Mouse (Mus musculus) heart, embryonic 11.5 days (tissue): ENCODE data around the gene Smim20. TPM values are rescaled to one million over a fixed set of nuclear protein-coding genes. Genes with fewer than 3 reads are reported as not detected.

ENCODE experiments used
- ATAC-seq: fragments of 200-750 bp; cut with Nextera tagmentation; replicated peaks from 2 replicates; pipeline ENCODE4 v1.8.0; 2017; ENCODE audit warnings: moderate library complexity; ENCODE audit not compliant: insufficient number of reproducible peaks, low FRiP score, low TSS enrichment
- H3K27ac ChIP-seq: fragments of 300-500 bp; sonication (generic); 2 replicates; pipeline ENCODE4 v1.5.1; 2014; ENCODE audit warnings: mild to moderate bottlenecking, low read depth, low read length
- H3K27me3 ChIP-seq: fragments of 300-500 bp; sonication (generic); 2 replicates; pipeline ENCODE4 v1.6.1; 2014; ENCODE audit warnings: mild to moderate bottlenecking, low read length, mixed read lengths; ENCODE audit not compliant: control insufficient read depth, insufficient read depth
- H3K36me3 ChIP-seq: fragments of 300-500 bp; sonication (generic); 2 replicates; pipeline ENCODE4 v1.6.1; 2014; ENCODE audit warnings: mild to moderate bottlenecking, low read length, moderate library complexity, mixed read lengths; ENCODE audit not compliant: control insufficient read depth, insufficient read depth
- H3K4me1 ChIP-seq: fragments of 300-500 bp; sonication (generic); 2 replicates; pipeline ENCODE4 v1.6.1; 2014; ENCODE audit warnings: low read length; ENCODE audit not compliant: control insufficient read depth, insufficient read depth
- H3K4me2 ChIP-seq: fragments of 300-500 bp; sonication (generic); 2 replicates; pipeline ENCODE4 v1.6.1; 2014; ENCODE audit warnings: mild to moderate bottlenecking, moderate library complexity
- H3K4me3 ChIP-seq: fragments of 300-500 bp; sonication (generic); 2 replicates; pipeline ENCODE4 v1.5.1; 2014; ENCODE audit warnings: low read depth, low read length
- H3K9ac ChIP-seq: fragments of 300-500 bp; sonication (generic); 2 replicates; pipeline ENCODE4 v1.6.1; 2014; ENCODE audit warnings: mild to moderate bottlenecking, low read depth, low read length, moderate library complexity
- H3K9me3 ChIP-seq: fragments of 300-500 bp; sonication (generic); replicated peaks from 2 replicates; pipeline ENCODE4 v1.6.1; 2016; ENCODE audit warnings: low read length; ENCODE audit not compliant: control insufficient read depth
- WGBS: fragments of 180-500 bp; shearing (Covaris S2); extraction: QIAGEN DNeasy Blood & Tissue Kit; methylation state at CpG from one replicate; pipeline ENCODE4 v1.1.7; 2014; ENCODE audit not compliant: insufficient replicate concordance; 5-methylcytosine and 5-hydroxymethylcytosine counted together
- polyA plus RNA-seq: library from polyadenylated mRNA; unstranded; fragments of >200 nt; fragmentation: Nextera tagmentation; extraction: Ambion mirVana; gene quantifications from 2 replicates; pipeline ENCODE4 v1.2.1, GENCODE M21; 2014

Gene Smim20
- polyA plus RNA-seq, 1 experiment from 2014 or later: 146 TPM

- no peak overlapping the region for H3K27ac ChIP-seq
- no peak for ATAC-seq
- peak overlapping the region; percentile 20 for H3K4me2 ChIP-seq
- no peaks in the 10 kb centered on the region for H3K36me3 ChIP-seq
- H3K4me1 ChIP-seq: peaks cover 10% of the 10 kb centered on the region
- 21% methylated on average over 7 of the region's 7 CpGs for WGBS
- 0 out of 2 replicates have a peak, but pooled peaks cover 2% of the 10 kb centered on the region for H3K27me3 ChIP-seq
- H3K9ac ChIP-seq: no peak overlapping the region
- no peaks in the 10 kb centered on the region for H3K9me3 ChIP-seq
- H3K4me3 ChIP-seq: no peak overlapping the region
These were observed 56.2 kb downstream of the Smim20 start for GRCm38 (mm10) chr5:53323121-53323520.

- H3K9ac ChIP-seq: no peak overlapping the region
- no peaks in the 10 kb centered on the region for H3K9me3 ChIP-seq
- peaks cover 10% of the 10 kb centered on the region for H3K4me1 ChIP-seq
- H3K27ac ChIP-seq: no peak overlapping the region
- H3K27me3 ChIP-seq: 0 out of 2 replicates have a peak, but pooled peaks cover 2% of the 10 kb centered on the region
- no peak overlapping the region for H3K4me3 ChIP-seq
- ATAC-seq: no peak
- no peaks in the 10 kb centered on the region for H3K36me3 ChIP-seq
- no peak overlapping the region for H3K4me2 ChIP-seq
- 76% methylated on average over 3 of the region's 3 CpGs for whole genome bisulfite sequencing
These were observed 57.4 kb downstream of the Smim20 start for GRCm38 (mm10) chr5:53324256-53324655.

GRCm38 (mm10) chr5:53324791-53325190 is 57.9 kb downstream of the Smim20 start:
- Histone ChIP-seq H3K4me3 (no peak overlapping the region), H3K9me3 (no peaks in the 10 kb centered on the region), H3K27me3 (peaks cover 4% of the 10 kb centered on the region; the same call in 1 of the 2 replicates), H3K36me3 (no peaks in the 10 kb centered on the region), H3K27ac (no peak overlapping the region), H3K4me1 (peaks cover 10% of the 10 kb centered on the region), H3K4me2 (no peak overlapping the region), H3K9ac (no peak overlapping the region)
- ATAC-seq: no peak
- 60% methylated on average over 6 of the region's 6 CpGs for WGBS

GRCm38 (mm10) chr5:53326023-53326422 is 59.1 kb downstream of the Smim20 start:
- Histone ChIP-seq H3K9ac (no peak overlapping the region), H3K9me3 (no peaks in the 10 kb centered on the region), H3K4me1 (peaks cover 10% of the 10 kb centered on the region), H3K36me3 (no peaks in the 10 kb centered on the region), H3K27ac (no peak overlapping the region), H3K27me3 (peaks cover 4% of the 10 kb centered on the region; the same call in 1 of the 2 replicates), H3K4me2 (no peak overlapping the region), H3K4me3 (no peak overlapping the region)
- 5% methylated on average over 8 of the region's 8 CpGs for WGBS
- ATAC-seq: no peak

- H3K4me3 ChIP-seq: no peak overlapping the region
- H3K4me1 ChIP-seq: peaks cover 10% of the 10 kb centered on the region
- no peaks in the 10 kb centered on the region for H3K9me3 ChIP-seq
- WGBS: 73% methylated on average over 5 of the region's 5 CpGs
- H3K27me3 ChIP-seq: peaks cover 4% of the 10 kb centered on the region; the same call in 1 of the 2 replicates
- ATAC-seq: no peak
- no peak overlapping the region for H3K9ac ChIP-seq
- H3K4me2 ChIP-seq: no peak overlapping the region
- no peak overlapping the region for H3K27ac ChIP-seq
- H3K36me3 ChIP-seq: no peaks in the 10 kb centered on the region
These were observed 59.6 kb downstream of the Smim20 start for GRCm38 (mm10) chr5:53326491-53326890.

Other genes with a start within 250 kb of the Smim20 start
- not detected in 2 replicates for gene Slc34a2, start 229.0 kb upstream of the Smim20 start, polyA plus RNA-seq
- gene Sel1l3, start 53.2 kb upstream of the Smim20 start, polyA plus RNA-seq: 1.5 and 1.9 TPM in 2 replicates
- 22.0 and 26.3 TPM in 2 replicates for gene Rbpj, start 199.1 kb downstream of the Smim20 start, polyA plus RNA-seq